Mouse (Mus musculus): ENCODE measurements around the gene Mylk4. TPM values are rescaled to one million over a fixed set of nuclear protein-coding genes. Genes with fewer than 3 reads are reported as not detected.

The Mylk4 gene
- total RNA-seq, 4 experiments from 2014 or later = 1,586 to 2,341 (median 2,026) TPM

- DNase-seq (ENCODE audit: low spot score in 2 of 2) = no peak
Measured at GRCm38 (mm10) chr13:32797085-32797484, 13.3 kb upstream of the Mylk4 start.

DNA sequence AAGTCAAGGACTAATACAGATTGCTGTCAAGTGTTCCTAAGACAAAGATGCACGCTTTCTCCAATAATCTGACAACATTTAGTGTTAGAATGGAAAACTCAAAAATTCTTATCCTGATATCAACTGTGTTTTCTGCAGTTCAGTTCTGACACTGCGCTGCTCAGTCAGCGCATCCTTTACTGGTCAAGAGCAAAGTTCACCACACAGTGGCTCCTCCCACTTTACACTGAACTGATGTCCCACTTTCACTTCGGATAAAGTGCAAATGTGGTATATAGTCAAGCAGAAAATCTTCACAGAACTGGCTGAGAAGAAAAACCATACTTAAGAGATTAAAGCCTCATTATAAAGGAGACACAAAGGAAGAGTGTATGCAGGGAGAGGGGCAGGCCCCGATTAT lies 11.4 kb upstream of the Mylk4 start:
- no peak for DNase-seq (ENCODE audit: low spot score in 2 of 2)

DNA sequence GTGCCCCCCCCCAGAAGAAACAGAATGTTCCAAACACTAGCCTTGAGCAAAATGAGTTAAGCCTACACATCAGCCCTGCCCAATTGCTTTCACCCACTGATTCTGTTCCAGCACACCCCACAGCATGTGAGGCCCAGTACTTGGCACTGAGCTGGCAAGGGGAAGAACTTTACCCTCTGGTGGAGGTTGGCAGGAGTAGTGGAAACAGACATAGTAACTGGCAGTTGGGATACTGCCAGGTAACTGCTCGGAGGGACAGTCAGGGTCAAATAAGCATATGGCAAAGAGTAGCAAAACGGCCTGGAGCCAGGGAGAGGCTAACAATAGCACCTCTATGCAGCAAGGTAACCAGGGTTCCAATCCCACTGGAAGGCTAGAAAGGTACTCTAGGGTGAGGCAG lies 10.9 kb upstream of the Mylk4 start:
- peak; percentile 56 to 75 for DNase-seq (ENCODE audit: low spot score in 2 of 2)

DNA sequence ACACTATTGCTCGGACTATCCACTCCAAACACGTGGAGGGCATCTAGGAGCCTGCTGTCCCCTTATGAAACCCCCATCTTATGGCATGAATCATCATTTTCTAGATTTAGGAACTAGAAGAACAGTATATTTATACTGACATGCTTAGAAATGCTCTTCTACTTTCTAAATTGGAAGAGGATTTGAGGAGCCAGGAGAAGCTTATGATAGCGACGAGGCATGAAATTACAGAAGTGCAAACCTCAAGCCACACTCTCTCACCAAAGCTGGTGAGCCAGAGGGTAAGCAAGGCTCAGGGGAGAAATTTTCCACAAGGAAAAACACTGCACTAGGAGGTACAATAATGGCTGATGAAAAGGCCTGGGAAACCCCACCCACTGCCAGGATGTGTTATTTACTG lies 6.0 kb upstream of the Mylk4 start:
- DNase-seq (ENCODE audit: low spot score in 2 of 2) = no peak

DNA sequence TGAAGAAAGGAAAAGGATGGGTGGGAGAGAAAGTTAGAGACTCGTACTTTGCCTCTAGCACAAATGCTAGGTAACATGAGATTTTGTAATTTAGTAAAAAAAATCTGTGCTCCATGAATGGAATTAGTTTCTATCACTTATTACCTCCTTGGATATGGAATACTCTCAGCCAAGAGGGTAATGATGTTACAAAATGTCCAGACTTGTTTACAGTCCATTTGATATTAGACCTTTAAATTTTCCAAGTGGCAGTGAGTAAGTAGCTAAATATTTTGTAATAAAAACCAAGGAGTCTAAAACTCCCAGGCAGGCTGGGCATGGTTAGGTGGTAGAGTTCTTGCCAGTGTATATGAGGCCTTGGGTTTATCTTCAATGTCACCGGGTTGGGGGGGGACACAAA lies 3.8 kb upstream of the Mylk4 start:
- DNase-seq (ENCODE audit: low spot score in 2 of 2) = no peak

GRCm38 (mm10) chr13:32783055-32783454 lies 699 bp downstream of the Mylk4 start:
- DNase-seq (ENCODE audit: low spot score in 2 of 2) = no peak

DNA sequence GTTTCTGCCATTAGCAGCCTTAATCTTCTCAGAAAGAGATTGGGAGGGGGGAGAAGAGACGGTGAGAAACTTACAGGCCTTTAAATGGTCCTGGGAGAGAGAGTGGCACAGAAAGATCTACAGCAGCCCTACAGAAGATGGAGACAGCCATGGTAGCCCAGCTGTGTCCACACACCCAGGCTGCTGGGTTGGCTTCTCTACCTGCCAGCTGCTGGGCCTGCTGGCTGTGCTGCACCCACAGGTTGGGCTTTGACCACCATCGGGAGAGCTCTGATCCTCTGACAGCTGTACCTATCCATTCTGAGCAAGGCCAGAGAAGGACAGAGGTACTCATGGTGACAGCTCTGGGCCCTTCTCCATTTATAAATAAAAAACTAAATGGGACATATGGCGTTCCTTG lies 4.9 kb downstream of the Mylk4 start:
- no peak for DNase-seq (ENCODE audit: low spot score in 2 of 2)

DNA sequence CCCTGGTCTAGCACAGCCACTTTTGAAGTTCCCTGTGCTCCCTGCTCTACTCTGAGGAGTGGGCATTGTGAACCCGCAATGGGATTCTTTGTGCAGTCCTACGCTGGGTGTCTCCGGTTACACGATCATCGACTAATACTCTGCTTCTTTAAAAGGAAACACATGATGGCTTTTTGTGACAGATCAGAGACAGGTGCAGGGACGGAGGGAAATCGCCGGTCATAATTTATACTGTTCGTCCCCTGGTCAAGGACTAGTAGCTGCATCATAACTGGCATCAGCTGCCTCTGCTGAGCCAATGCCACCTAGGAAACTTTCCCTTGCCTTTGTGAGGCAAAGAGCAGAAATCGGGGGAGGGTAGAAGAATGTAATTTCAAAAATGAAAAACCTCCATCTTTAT lies 7.4 kb downstream of the Mylk4 start:
- peak in 1 of 2 experiments; percentile 44 for DNase-seq (ENCODE audit: low spot score in 2 of 2)

DNA sequence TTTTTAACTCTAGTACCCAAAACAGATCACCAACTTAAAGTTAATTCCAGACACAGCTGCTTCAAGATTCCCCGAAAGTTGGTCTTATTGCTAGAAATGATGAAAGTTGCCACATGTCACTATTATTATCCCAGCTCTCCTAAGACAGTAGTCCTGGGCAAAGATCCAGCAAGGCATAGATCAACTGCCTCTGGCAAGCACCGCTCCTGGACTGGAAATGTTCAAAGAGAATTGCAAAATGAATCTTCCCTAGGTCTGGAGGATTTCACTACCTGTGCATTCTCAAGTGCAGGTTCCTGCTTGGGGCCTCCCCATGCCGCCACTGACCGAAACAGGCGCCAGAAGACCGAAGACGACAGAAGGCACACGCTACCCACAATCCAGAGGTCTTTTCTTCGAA lies 7.9 kb downstream of the Mylk4 start:
- no peak for DNase-seq (ENCODE audit: low spot score in 2 of 2)

GRCm38 (mm10) chr13:32769960-32770359 lies 13.8 kb downstream of the Mylk4 start:
- DNase-seq (ENCODE audit: low spot score in 2 of 2) = no peak

DNA sequence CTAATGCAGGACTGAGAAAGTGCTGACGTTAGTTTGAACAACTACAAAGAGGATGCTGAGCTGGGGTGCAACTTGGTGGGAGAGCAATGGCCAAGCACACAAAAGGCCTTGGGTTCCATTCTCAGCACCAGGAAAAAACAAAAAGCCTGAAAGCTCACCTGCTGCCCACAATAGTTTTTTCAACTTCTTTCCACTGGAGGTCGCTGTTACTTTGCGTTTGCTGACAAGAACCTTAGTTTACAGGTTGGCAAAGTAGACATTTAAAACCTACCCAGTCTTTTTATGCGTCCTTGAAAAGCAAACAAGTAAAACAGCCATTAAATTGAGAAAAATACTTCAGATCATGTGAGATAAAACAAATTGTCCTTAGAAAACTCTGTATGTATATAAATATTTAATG lies 15.7 kb downstream of the Mylk4 start:
- no peak for DNase-seq (ENCODE audit: low spot score in 2 of 2)

DNA sequence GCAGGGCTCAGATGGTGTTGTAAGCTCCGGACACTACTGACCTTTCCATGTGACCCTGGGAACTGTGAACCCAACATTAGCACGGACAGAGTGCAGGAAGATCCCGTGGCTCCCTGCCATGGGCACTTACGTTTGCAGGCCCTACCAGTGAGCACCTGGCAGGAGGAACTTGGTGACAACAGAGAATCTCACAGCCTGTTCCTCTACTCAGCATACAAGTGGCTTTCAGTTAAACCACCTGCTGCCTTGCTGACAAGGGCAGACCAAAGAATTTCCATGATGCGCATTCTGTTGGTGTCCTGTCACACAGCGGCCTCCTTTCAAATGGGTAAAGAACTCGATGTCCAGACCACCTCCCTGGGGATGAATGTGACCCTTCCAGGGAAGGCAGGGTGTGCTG lies 19.3 kb downstream of the Mylk4 start:
- peak; percentile 80 to 82 for DNase-seq (ENCODE audit: low spot score in 2 of 2)

DNA sequence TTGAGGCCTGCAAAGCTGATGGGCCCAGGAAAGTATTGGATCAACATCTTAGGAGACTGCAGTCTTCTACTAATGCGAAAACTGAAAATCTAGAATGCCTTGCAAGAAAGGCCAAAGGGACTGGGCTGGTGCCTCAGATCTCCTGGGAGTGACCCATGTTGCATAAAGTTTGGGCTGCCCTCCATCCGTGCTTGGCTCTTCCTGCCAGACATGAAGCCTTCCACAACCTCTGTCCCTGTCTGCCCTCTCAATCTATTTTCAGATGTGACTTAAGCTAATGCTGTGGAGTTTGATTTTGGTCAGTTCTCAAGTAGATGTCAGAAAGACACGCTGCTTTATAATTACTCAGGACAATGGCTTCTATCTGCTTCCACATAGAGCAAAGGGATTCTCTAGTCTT lies 20.6 kb downstream of the Mylk4 start:
- peak; percentile 55 to 77 for DNase-seq (ENCODE audit: low spot score in 2 of 2)

GRCm38 (mm10) chr13:32760795-32761194 lies 23.0 kb downstream of the Mylk4 start:
- no peak for DNase-seq (ENCODE audit: low spot score in 2 of 2)

- peak in 1 of 2 experiments; percentile 2 for DNase-seq (ENCODE audit: low spot score in 2 of 2)
Measured at GRCm38 (mm10) chr13:32759036-32759435, 24.7 kb downstream of the Mylk4 start.

- DNase-seq (ENCODE audit: low spot score in 2 of 2) = no peak
Measured at GRCm38 (mm10) chr13:32752066-32752657, 31.6 kb downstream of the Mylk4 start.

DNA sequence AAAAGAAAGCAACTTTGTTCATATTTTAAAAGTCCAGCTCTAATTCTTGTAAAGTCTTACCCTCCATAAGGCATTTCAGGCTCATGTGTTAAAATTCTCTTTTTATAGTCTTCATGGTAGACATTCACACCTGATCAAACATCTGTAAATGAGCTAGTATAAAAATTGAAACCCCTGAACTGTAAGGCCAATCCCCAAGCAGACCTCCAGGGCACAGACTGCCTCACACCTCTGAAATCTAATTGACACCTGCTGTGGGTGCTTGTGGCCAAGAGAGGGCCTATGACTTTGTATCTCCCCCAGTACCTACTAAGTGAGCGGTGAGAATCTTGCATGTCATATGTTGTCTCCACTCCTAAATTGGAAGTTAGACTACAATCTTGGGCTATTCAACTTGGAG lies 33.2 kb downstream of the Mylk4 start:
- DNase-seq (ENCODE audit: low spot score in 2 of 2) = no peak

DNA sequence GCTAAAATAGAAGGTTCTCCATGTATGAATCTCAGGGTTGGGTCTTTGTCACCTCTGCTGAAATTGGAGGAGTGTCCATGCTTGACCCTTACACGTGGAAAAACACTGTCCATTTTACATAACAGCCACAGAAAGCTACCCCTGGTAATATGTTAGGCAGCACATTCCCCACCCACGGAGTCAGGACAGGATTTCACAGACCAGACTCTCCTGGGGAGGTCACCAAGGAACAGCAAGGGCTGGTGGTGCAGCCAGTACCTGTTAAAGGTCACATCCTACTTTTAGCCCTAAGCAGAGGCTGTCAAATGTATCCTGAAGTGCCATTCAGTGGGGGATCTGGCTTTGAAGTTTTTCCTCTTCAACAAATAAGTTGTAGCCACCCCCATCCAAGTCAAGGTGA lies 35.3 kb downstream of the Mylk4 start:
- DNase-seq (ENCODE audit: low spot score in 2 of 2) = peak; percentile 43 to 45

DNA sequence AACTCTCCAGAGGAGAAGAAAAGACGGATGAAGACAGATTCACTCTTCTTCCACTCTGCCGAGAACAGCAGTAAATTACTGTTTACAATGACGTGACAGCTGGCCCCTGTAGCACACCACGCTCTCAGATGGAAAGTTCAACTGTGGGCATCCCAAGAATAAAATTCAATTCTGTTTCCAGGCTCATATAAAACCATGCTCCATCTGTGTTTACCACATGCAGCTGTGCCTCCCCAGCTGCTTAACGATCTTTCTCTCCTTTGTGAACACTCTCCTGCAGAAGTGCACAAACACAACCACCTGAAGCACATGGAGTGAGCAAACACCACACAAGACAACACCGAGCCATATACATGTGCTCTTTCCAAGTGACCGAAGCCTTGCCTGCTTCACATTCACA lies 42.6 kb downstream of the Mylk4 start:
- DNase-seq (ENCODE audit: low spot score in 2 of 2) = no peak

GRCm38 (mm10) chr13:32731283-32731682 lies 52.5 kb downstream of the Mylk4 start:
- DNase-seq (ENCODE audit: low spot score in 2 of 2) = no peak

DNA sequence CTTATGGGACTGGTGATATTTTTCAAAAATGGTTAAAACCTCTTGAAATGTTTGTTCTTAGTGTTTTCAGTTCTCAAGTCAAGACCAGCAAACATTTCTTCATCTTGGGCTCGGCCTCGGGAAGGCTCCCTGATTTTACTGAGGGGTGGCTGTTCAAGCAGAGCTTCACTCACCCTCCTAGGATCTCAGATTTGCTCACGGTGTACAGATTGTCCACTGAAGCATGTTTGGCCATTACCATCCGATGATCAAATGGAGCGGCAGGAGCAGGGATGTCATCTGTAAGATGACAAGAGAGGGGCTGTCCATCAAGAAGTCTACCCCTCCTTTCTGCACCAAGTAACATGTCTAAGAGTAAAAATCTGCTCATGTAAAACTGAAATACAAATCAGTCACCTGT lies 59.1 kb downstream of the Mylk4 start:
- DNase-seq (ENCODE audit: low spot score in 2 of 2) = no peak

DNA sequence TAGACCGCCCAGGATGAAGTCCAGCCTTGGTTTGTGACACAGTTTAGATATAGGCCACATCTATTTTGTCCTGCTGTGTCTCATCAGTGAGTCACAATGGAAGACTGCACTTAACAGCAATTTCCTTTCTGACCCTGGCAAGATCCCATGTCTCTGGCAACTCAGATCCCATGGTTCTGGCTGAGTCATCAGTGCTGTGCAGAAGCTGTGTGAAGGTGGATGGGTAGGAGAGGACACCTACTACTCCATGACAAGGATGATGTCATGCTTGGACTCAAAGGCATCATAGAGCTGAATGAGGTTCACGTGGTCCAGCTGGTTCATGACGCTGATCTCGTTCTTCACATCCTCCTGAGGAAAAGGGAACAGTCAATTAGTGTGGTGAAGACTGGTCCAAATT lies 62.0 kb downstream of the Mylk4 start:
- no peak for DNase-seq (ENCODE audit: low spot score in 2 of 2)

DNA sequence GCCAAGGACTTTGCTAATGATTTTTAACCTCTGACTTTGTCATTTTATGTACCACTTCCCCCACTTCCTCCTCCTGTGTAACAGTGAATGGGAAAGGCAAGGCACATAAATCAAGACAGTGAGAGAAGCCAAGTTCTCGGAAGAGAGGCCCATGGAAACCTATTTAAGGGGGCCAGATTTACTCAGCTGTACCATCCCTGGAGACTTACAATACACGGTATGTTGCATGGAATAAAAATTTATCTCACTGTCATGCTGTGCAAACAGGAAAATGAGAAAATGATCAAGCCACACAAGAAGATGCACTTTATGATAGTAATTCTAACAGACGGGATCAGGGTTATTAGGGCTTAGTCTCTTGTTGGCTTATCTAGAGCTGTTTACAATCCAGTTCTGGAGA lies 64.5 kb downstream of the Mylk4 start:
- DNase-seq (ENCODE audit: low spot score in 2 of 2) = no peak

- DNase-seq (ENCODE audit: low spot score in 2 of 2) = no peak
Measured at GRCm38 (mm10) chr13:32717709-32718108, 66.0 kb downstream of the Mylk4 start.

Measured in gastrocnemius, adult 8-10 months (tissue).